Mouse (Mus musculus) kidney, postnatal 0 days (tissue): ENCODE results near the gene Nelfb. TPM values are rescaled to one million over a fixed set of nuclear protein-coding genes. Genes with fewer than 3 reads are reported as not detected.

Source experiments
- ATAC-seq: fragments of 200-750 bp; cut with Nextera tagmentation; replicated peaks from 2 replicates; pipeline ENCODE4 v1.8.0; 2017; ENCODE audit warnings: low read depth, moderate number of reproducible peaks, moderate TSS enrichment, moderate library complexity; ENCODE audit not compliant: low FRiP score
- DNase-seq: peaks from one replicate; pipeline ENCODE4 v3.0.0-alpha.2; 2016; ENCODE audit warnings: low spot score
- H3K27ac ChIP-seq: fragments of 300-500 bp; sonication (generic); 2 replicates; pipeline ENCODE4 v1.5.1; 2014; ENCODE audit warnings: mild to moderate bottlenecking
- H3K27me3 ChIP-seq: fragments of 300-500 bp; sonication (generic); 2 replicates; pipeline ENCODE4 v1.6.1; 2014; ENCODE audit warnings: low read length, mixed read lengths; ENCODE audit not compliant: insufficient read depth
- H3K36me3 ChIP-seq: fragments of 300-500 bp; sonication (generic); 2 replicates; pipeline ENCODE4 v1.6.1; 2014; ENCODE audit warnings: low read length, mixed read lengths; ENCODE audit not compliant: insufficient read depth
- H3K4me1 ChIP-seq: fragments of 300-500 bp; sonication (generic); replicated peaks from 2 replicates; pipeline ENCODE4 v1.6.1; 2014; ENCODE audit warnings: antibody characterized with exemption, low read length, mixed read lengths; ENCODE audit not compliant: insufficient read depth
- H3K4me2 ChIP-seq: fragments of 300-500 bp; sonication (generic); 2 replicates; pipeline ENCODE4 v1.6.1; 2014; ENCODE audit warnings: mild to moderate bottlenecking, low read length, moderate library complexity, mixed read lengths
- H3K4me3 ChIP-seq: fragments of 300-500 bp; sonication (generic); replicated peaks from 2 replicates; pipeline ENCODE4 v1.5.1; 2014; ENCODE audit warnings: low read depth, low read length
- H3K9ac ChIP-seq: fragments of 300-500 bp; sonication (generic); 2 replicates; pipeline ENCODE4 v1.6.1; 2014; ENCODE audit warnings: low read depth, low read length
- H3K9me3 ChIP-seq: fragments of 300-500 bp; sonication (generic); replicated peaks from 2 replicates; pipeline ENCODE4 v1.6.1; 2016; ENCODE audit warnings: low read length, inconsistent platforms, mixed read lengths
- CTCF ChIP-seq: IDR thresholded peaks from 2 replicates; pipeline ENCODE4 v1.5.1; 2016; ENCODE audit warnings: antibody characterized with exemption, low read depth, mild to moderate bottlenecking, moderate library complexity
- WGBS: fragments of 180-500 bp; shearing (Covaris S2); extraction: QIAGEN DNeasy Blood & Tissue Kit; methylation state at CpG from one replicate; pipeline ENCODE4 v1.1.7; 2014; 5-methylcytosine and 5-hydroxymethylcytosine counted together
- polyA plus RNA-seq: library from polyadenylated mRNA; unstranded; fragments of >200 nt; fragmentation: Nextera tagmentation; extraction: Ambion mirVana; gene quantifications from 2 replicates; pipeline ENCODE4 v1.2.1, GENCODE M21; 2015

Nelfb gene
- polyA plus RNA-seq, 1 experiment from 2014 or later = 74.0 TPM

DNA sequence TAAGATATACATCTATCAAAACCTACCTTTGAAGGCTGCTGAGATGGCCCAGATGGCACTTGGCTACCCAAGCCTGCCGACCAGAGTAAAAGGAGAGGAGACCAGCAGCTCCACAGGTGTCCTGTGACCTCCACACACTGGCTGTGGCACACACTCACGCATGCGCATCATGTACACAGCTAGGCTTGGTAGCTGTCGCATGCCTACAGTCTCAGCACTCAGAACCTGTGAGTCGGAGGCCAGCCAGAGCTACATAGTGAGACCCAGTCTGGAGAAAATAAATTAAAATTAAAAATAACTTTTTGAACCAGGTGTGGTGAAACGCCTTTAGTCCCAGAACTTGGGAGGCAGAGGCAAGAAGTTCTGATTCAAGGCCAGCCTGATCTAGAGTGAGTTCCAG lies 23.4 kb downstream of the Nelfb start:
- Histone ChIP-seq H3K4me2 (no peak overlapping the region), H3K27ac (no peak overlapping the region), H3K4me1 (no peaks in the 10 kb centered on the region; the same call in 1 of the 2 replicates), H3K9me3 (no peaks in the 10 kb centered on the region), H3K27me3 (no peaks in the 10 kb centered on the region), H3K9ac (no peak overlapping the region), H3K36me3 (no peaks in the 10 kb centered on the region), H3K4me3 (no peak overlapping the region)
- no peak for DNase-seq
- 82% methylated on average over 6 of the region's 6 CpGs for WGBS
- TF ChIP-seq CTCF = no peak
- no peak for ATAC-seq

DNA sequence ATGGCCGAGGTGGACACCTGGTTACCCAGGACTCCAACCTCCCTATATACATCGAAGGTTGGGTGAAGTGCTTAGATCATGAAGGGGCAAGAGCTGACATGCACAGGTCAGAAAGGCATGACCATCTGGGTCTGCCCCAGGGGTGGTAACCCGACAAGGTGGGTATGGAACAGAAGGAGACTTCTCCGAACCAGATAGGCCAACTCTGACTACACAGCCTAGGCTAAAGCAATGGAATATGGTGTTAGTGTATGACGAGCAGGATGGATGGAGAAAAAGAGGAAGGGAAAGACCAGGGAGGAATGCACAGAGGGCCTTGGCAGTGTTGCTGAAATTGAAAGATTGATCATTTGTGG lies 24.7 kb downstream of the Nelfb start:
- Histone ChIP-seq H3K9ac (no peak overlapping the region; the same call in 1 of the 2 replicates), H3K4me3 (peak overlapping the region; percentile 38)
- no peak for ATAC-seq

DNA sequence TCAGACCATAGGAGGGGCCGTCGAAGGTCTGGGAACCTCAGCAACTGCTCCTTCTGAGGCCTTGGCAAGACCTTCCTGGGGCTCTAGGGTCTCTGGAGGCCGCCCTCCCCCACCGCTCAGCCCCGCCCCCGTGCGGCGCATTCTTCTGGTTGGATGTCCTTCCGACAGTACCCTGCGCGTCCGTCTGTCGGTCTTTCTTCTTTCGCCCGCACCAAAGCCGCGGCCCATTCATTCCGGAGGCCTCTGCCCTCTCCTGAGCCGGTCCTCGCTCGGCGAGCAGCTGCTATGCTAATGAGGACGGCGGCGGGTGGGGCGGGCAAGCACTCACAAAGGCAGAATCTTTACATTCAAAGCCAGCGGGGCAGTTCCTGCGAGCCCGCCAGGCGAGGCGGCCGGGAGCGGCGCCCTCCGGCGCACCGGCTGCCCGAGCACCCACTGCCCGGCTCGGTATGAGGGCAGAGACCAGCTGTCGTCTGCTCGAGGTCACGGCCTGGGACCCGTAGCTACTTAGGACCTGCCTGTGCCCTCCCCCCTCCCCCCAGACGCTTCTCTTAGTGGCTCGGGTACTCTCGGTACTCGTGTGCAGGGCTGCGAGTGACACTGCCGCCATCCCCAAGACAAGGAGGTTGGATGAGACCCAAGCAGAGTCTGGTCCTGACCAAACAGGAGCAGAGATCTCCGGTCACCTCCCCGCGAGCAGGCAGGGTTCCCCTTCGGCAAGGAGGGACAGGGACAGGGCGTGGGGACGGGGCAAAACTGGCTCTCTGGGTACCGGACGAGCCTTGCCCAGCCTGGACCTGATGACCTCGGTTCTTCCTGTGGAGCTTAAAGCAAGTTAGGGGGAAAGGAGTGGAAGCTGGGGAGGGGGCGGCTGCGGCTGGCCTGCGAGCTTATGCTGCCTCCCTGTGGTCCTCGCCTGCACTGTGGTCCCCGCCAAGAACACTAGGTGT lies 25.4 kb downstream of the Nelfb start:
- H3K9ac ChIP-seq = peak overlapping the region; percentile 60
- no peaks in the 10 kb centered on the region; the same call in 1 of the 2 replicates for H3K4me1 ChIP-seq
- ATAC-seq (peak; percentile 66), DNase-seq (peak; percentile 74)
- H3K9me3 ChIP-seq = no peaks in the 10 kb centered on the region
- no peaks in the 10 kb centered on the region for H3K27me3 ChIP-seq
- H3K4me3 ChIP-seq = peak overlapping the region; percentile 38
- H3K27ac ChIP-seq = peak overlapping the region; percentile 75
- TF ChIP-seq CTCF = peak; percentile 80
- H3K4me2 ChIP-seq = peak overlapping the region; percentile 90
- no peaks in the 10 kb centered on the region for H3K36me3 ChIP-seq
- 1% methylated on average over 64 of the region's 64 CpGs for WGBS

More for the DNA sequence above, 24.7 kb downstream of the Nelfb start:
- Histone ChIP-seq H3K9me3 (no peaks in the 10 kb centered on the region), H3K4me2 (peak overlapping the region; percentile 90), H3K27ac (no peak overlapping the region), H3K27me3 (no peaks in the 10 kb centered on the region), H3K36me3 (no peaks in the 10 kb centered on the region), H3K4me1 (no peaks in the 10 kb centered on the region; the same call in 1 of the 2 replicates)
- no peak for TF ChIP-seq CTCF
- no peak for DNase-seq
- 30% methylated on average over 5 of the region's 5 CpGs for WGBS

DNA sequence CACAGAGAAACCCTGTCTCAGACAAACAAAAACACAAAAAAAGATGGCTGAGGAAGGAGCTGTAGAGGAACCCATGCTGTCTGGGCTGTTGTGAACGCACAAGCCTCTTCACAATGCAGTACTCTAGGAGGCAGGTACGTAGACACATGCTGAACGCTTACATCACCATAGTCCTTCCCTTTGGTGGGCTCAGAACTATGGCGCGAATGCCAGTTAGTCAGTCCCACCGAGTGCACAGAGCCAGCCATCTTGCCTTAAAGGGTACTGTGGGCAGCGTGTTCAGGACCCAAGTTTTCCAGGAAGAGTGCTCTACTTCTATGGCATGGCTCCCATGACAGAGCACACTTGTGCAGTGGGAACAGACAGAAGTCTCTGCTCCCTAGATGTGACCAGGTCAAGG lies 26.8 kb downstream of the Nelfb start:
- no peak overlapping the region for H3K9ac ChIP-seq
- ATAC-seq = no peak
- H3K4me3 ChIP-seq = no peak overlapping the region
- H3K36me3 ChIP-seq = no peaks in the 10 kb centered on the region
- 93% methylated on average over 7 of the region's 7 CpGs for WGBS
- H3K9me3 ChIP-seq = no peaks in the 10 kb centered on the region
- no peak overlapping the region for H3K27ac ChIP-seq
- no peak overlapping the region for H3K4me2 ChIP-seq
- TF ChIP-seq CTCF = no peak
- no peaks in the 10 kb centered on the region for H3K27me3 ChIP-seq
- no peak for DNase-seq
- H3K4me1 ChIP-seq = no peaks in the 10 kb centered on the region; the same call in 1 of the 2 replicates

DNA sequence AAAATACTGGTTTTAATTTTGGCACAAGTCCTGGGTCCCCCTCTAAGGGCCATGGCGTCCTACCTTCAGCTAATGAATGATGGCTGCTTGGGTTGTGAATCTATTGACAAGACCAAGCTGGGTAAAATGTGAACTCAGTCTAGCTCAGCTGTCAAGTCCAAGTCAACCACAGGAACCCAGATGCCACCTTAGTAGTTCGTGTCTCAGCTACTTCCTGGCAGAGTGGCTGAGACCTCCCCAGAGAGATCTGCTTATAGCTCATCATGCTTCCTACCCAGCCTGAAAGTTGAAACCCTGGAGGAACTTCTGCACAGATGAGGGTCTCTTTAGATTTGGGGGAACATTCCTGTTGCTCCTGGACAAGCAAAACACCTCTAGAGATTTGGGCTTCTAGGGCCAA lies 28.0 kb downstream of the Nelfb start:
- Histone ChIP-seq H3K27me3 (no peaks in the 10 kb centered on the region), H3K4me3 (no peak overlapping the region; the same call in 1 of the 2 replicates), H3K4me2 (peak overlapping the region; percentile 83), H3K36me3 (no peaks in the 10 kb centered on the region), H3K9me3 (no peaks in the 10 kb centered on the region), H3K27ac (no peak overlapping the region), H3K4me1 (peaks cover 4% of the 10 kb centered on the region; the same call in 1 of the 2 replicates), H3K9ac (no peak overlapping the region)
- 66% methylated on average over 2 of the region's 2 CpGs for WGBS
- DNase-seq (no peak), ATAC-seq (no peak)
- TF ChIP-seq CTCF = no peak

DNA sequence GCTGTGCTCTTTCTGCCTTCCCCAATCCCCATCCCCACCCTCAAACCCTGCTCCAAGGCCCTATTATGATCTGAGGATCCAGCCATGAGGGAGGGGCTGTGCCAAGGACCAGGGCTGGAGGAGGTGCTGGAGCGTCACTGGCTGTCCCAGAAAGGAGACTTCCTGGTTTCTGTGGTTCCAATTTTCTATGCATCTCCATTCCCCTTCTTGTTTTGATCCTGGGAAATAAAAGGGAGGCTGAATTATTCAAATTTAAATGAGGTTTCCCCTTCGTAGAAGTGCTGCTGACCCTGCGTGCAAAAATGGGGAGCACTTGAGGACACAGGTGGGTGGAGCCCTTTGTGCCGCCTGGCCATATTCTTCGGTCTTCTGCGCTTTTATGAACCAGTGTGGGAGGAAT lies 28.6 kb downstream of the Nelfb start:
- Histone ChIP-seq H3K27ac (no peak overlapping the region), H3K27me3 (no peaks in the 10 kb centered on the region), H3K4me1 (peaks cover 11% of the 10 kb centered on the region), H3K36me3 (no peaks in the 10 kb centered on the region), H3K4me2 (peak overlapping the region; percentile 83), H3K9me3 (no peaks in the 10 kb centered on the region), H3K9ac (0 out of 2 replicates have a peak overlapping the region, but pooled peaks have one; percentile 10), H3K4me3 (peak overlapping the region; percentile 63)
- TF ChIP-seq CTCF = no peak
- DNase-seq (no peak), ATAC-seq (no peak)
- 18% methylated on average over 6 of the region's 6 CpGs for WGBS
